Mouse (Mus musculus) adrenal gland, adult 2 months (tissue): ENCODE results near the gene Eif3c. TPM values are rescaled to one million over a fixed set of nuclear protein-coding genes. Genes with fewer than 3 reads are reported as not detected.

Experiments
- microRNA-seq, 2 experiments: library from miRNA; unstranded; fragments of <30 nt; microRNA quantifications; one replicate each; pipeline ENCODE4 v1.2.0; 2021
- polyA plus RNA-seq: library from polyadenylated mRNA; depleted of rRNA; stranded (reverse); fragments of >200 nt; gene quantifications from 2 replicates; pipeline ENCODE4 v1.2.3, GENCODE M21; 2012; rRNA removed
- total RNA-seq, 2 experiments: library from RNA; stranded (reverse); gene quantifications; 2 replicates each; pipeline ENCODE4 v1.2.3; 2021

The Eif3c gene
- total and polyA plus RNA-seq, 3 experiments: 133 to 240 (median 236) TPM

Small RNAs within 50 kb of the gene (microRNA-seq; reads per million reads assigned to microRNA genes)
- gene Mir7059: 0.88 to 2.1 reads per million in 2 experiments

Other genes with a start within 250 kb of the Eif3c start
- 1 to 10 TPM in 1 of 2 experiments, under 1 TPM in 1; 0.43 to 1.1 TPM for gene Lat, start 196.8 kb downstream of the Eif3c start, total RNA-seq
- gene Lat, start 196.8 kb downstream of the Eif3c start, polyA plus RNA-seq: 1.2 and 2.0 TPM in 2 replicates
- 10 to 100 TPM; 31.3 to 39.0 TPM for gene Spns1, start 189.0 kb downstream of the Eif3c start, total RNA-seq
- 223 and 234 TPM in 2 replicates for gene Spns1, start 189.0 kb downstream of the Eif3c start, polyA plus RNA-seq
- gene Nfatc2ip, start 169.7 kb downstream of the Eif3c start, total RNA-seq: 1 to 10 TPM; 5.6 to 8.2 TPM
- gene Nfatc2ip, start 169.7 kb downstream of the Eif3c start, polyA plus RNA-seq: 4.9 and 5.4 TPM in 2 replicates
- under 1 TPM; 0.24 to 0.29 TPM for gene Cd19, start 151.5 kb downstream of the Eif3c start, total RNA-seq
- 0.50 and 0.73 TPM in 2 replicates for gene Cd19, start 151.5 kb downstream of the Eif3c start, polyA plus RNA-seq
- gene Rabep2, start 137.7 kb downstream of the Eif3c start, total RNA-seq: 10 to 100 TPM; 39.5 to 73.6 TPM
- 55.5 and 69.8 TPM in 2 replicates for gene Rabep2, start 137.7 kb downstream of the Eif3c start, polyA plus RNA-seq
- not detected for gene Atp2a1, start 103.3 kb downstream of the Eif3c start, total RNA-seq
- not detected in 2 replicates for gene Atp2a1, start 103.3 kb downstream of the Eif3c start, polyA plus RNA-seq
- 10 to 100 TPM; 54.4 to 61.2 TPM for gene Sh2b1, start 91.0 kb downstream of the Eif3c start, total RNA-seq
- gene Sh2b1, start 91.0 kb downstream of the Eif3c start, polyA plus RNA-seq: 90.7 and 93.9 TPM in 2 replicates
- gene Tufm, start 79.0 kb downstream of the Eif3c start, total RNA-seq: 100 to 1,000 TPM; 217 to 239 TPM
- 236 and 278 TPM in 2 replicates for gene Tufm, start 79.0 kb downstream of the Eif3c start, polyA plus RNA-seq
- 100 to 1,000 TPM in 1 of 2 experiments, 10 to 100 TPM in 1; 83.7 to 108 TPM for gene Atxn2l, start 63.0 kb downstream of the Eif3c start, total RNA-seq
- 454 and 474 TPM in 2 replicates for gene Atxn2l, start 63.0 kb downstream of the Eif3c start, polyA plus RNA-seq
- 1 to 10 TPM; 2.0 to 4.7 TPM for gene Apobr, start 18.5 kb upstream of the Eif3c start, total RNA-seq
- 5.3 and 7.5 TPM in 2 replicates for gene Apobr, start 18.5 kb upstream of the Eif3c start, polyA plus RNA-seq
- 10 to 100 TPM; 33.2 to 47.4 TPM for gene Cln3, start 19.4 kb upstream of the Eif3c start, total RNA-seq
- gene Cln3, start 19.4 kb upstream of the Eif3c start, polyA plus RNA-seq: 52.8 and 56.1 TPM in 2 replicates
- gene Il27, start 28.5 kb upstream of the Eif3c start, total RNA-seq: not detected
- gene Il27, start 28.5 kb upstream of the Eif3c start, polyA plus RNA-seq: 0.13 and 0.19 TPM in 2 replicates
- gene Nupr1, start 64.5 kb upstream of the Eif3c start, total RNA-seq: 10 to 100 TPM; 22.9 to 26.3 TPM
- 2.8 and 4.4 TPM in 2 replicates for gene Nupr1, start 64.5 kb upstream of the Eif3c start, polyA plus RNA-seq
- 10 to 100 TPM; 39.9 to 49.7 TPM for gene Sgf29, start 82.9 kb upstream of the Eif3c start, total RNA-seq
- gene Sgf29, start 82.9 kb upstream of the Eif3c start, polyA plus RNA-seq: 64.5 and 74.4 TPM in 2 replicates
- 10 to 100 TPM; 48.1 to 52.7 TPM for gene Sult1a1, start 110.0 kb upstream of the Eif3c start, total RNA-seq
- gene Sult1a1, start 110.0 kb upstream of the Eif3c start, polyA plus RNA-seq: 29.3 and 34.3 TPM in 2 replicates
- gene Bola2, start 129.0 kb upstream of the Eif3c start, total RNA-seq: 100 to 1,000 TPM; 101 to 104 TPM
- 44.1 and 48.7 TPM in 2 replicates for gene Bola2, start 129.0 kb upstream of the Eif3c start, polyA plus RNA-seq
- 10 to 100 TPM; 11.3 to 13.5 TPM for gene Slx1b, start 129.4 kb upstream of the Eif3c start, total RNA-seq
- 35.0 and 35.7 TPM in 2 replicates for gene Slx1b, start 129.4 kb upstream of the Eif3c start, polyA plus RNA-seq
- gene Coro1a, start 141.4 kb upstream of the Eif3c start, total RNA-seq: 10 to 100 TPM; 11.6 to 24.3 TPM
- 49.5 and 67.1 TPM in 2 replicates for gene Coro1a, start 141.4 kb upstream of the Eif3c start, polyA plus RNA-seq
- gene Mapk3, start 193.2 kb upstream of the Eif3c start, total RNA-seq: 100 to 1,000 TPM; 139 to 169 TPM
- 242 and 299 TPM in 2 replicates for gene Mapk3, start 193.2 kb upstream of the Eif3c start, polyA plus RNA-seq
- 1 to 10 TPM; 2.4 TPM for gene Gdpd3, start 199.9 kb upstream of the Eif3c start, total RNA-seq
- gene Gdpd3, start 199.9 kb upstream of the Eif3c start, polyA plus RNA-seq: 10.2 and 10.3 TPM in 2 replicates
- gene Ypel3, start 210.5 kb upstream of the Eif3c start, total RNA-seq: 100 to 1,000 TPM in 1 of 2 experiments, 10 to 100 TPM in 1; 92.8 to 136 TPM
- gene Ypel3, start 210.5 kb upstream of the Eif3c start, polyA plus RNA-seq: 970 and 1,207 TPM in 2 replicates
- under 1 TPM; 0.31 to 0.75 TPM for gene Tbx6, start 215.1 kb upstream of the Eif3c start, total RNA-seq
- gene Tbx6, start 215.1 kb upstream of the Eif3c start, polyA plus RNA-seq: 3.4 and 3.7 TPM in 2 replicates
- 10 to 100 TPM; 77.4 to 86.0 TPM for gene Ppp4c, start 226.1 kb upstream of the Eif3c start, total RNA-seq
- 89.8 and 92.4 TPM in 2 replicates for gene Ppp4c, start 226.1 kb upstream of the Eif3c start, polyA plus RNA-seq
- 10 to 100 TPM; 16.4 to 21.0 TPM for gene Fam57b, start 231.3 kb upstream of the Eif3c start, total RNA-seq
- 27.8 and 40.9 TPM in 2 replicates for gene Fam57b, start 231.3 kb upstream of the Eif3c start, polyA plus RNA-seq